Mouse (Mus musculus): ENCODE results near the gene Ngfr.

DNA sequence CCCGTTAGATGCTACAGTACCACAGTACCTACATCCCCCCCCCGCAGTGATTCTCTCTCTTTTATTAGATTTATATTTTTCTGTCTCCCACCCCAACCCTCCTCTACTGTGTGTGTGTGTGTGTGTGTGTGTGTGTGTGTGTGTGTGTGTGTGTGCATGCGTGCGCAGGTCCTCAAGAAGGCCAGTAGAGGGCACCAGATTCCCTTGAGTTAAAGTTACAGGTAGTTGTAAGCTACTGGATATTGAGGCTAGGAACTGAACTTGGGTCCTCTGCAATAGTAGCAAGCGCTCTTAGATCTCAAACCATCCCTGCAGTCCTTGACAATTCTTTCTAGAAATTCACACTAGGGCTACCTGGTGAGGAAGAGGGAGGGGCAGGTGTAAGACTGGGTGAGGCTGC lies 23.7 kb downstream of the Ngfr start:
- TF ChIP-seq CTCF (IDR thresholded peaks at IDR 0.05; ENCODE audit: low read depth, low read length): peak; percentile 30
- TF ChIP-seq EP300 (IDR thresholded peaks at IDR 0.05; ENCODE audit: insufficient read depth, low read depth, low read length): no peak

Data from ES-Bruce4 (cell line).